Mouse (Mus musculus) hindbrain, embryonic 14.5 days (tissue): ENCODE results near the gene Tecta. TPM values are rescaled to one million over a fixed set of nuclear protein-coding genes. Genes with fewer than 3 reads are reported as not detected.

Experiments used
- ATAC-seq: fragments of 200-750 bp; cut with Nextera tagmentation; 2 replicates; pipeline ENCODE4 v1.8.0; 2017; ENCODE audit warnings: moderate number of reproducible peaks, mild to moderate bottlenecking, moderate TSS enrichment, moderate library complexity; ENCODE audit not compliant: low FRiP score
- DNase-seq: peaks from one replicate; pipeline ENCODE4 v3.0.0-alpha.2; 2015; ENCODE audit warnings: low spot score
- H3K27ac ChIP-seq: fragments of 300-500 bp; sonication (generic); 2 replicates; pipeline ENCODE4 v1.5.1; 2014; ENCODE audit warnings: mild to moderate bottlenecking, moderate library complexity
- H3K27me3 ChIP-seq: fragments of 300-500 bp; sonication (generic); 2 replicates; pipeline ENCODE4 v1.6.1; 2014; ENCODE audit warnings: mild to moderate bottlenecking, low read length, mixed read lengths; ENCODE audit not compliant: control insufficient read depth, insufficient read depth
- H3K36me3 ChIP-seq: fragments of 300-500 bp; sonication (generic); replicated peaks from 2 replicates; pipeline ENCODE4 v1.6.1; 2014; ENCODE audit not compliant: control insufficient read depth, insufficient read depth
- H3K4me1 ChIP-seq: fragments of 300-500 bp; sonication (generic); replicated peaks from 2 replicates; pipeline ENCODE4 v1.6.1; 2014; ENCODE audit warnings: antibody characterized with exemption, low read length, mixed read lengths; ENCODE audit not compliant: control insufficient read depth, insufficient read depth
- H3K4me2 ChIP-seq: fragments of 300-500 bp; sonication (generic); replicated peaks from 2 replicates; pipeline ENCODE4 v1.6.1; 2014; ENCODE audit warnings: mild to moderate bottlenecking, moderate library complexity
- H3K4me3 ChIP-seq: fragments of 300-500 bp; sonication (generic); replicated peaks from 2 replicates; pipeline ENCODE4 v1.5.1; 2014; ENCODE audit warnings: mild to moderate bottlenecking, low read length
- H3K9ac ChIP-seq: fragments of 300-500 bp; sonication (generic); 2 replicates; pipeline ENCODE4 v1.6.1; 2014
- H3K9me3 ChIP-seq: fragments of 300-500 bp; sonication (generic); 2 replicates; pipeline ENCODE4 v1.6.1; 2016; ENCODE audit warnings: low read length; ENCODE audit not compliant: control insufficient read depth
- WGBS: fragments of 180-500 bp; shearing (Covaris S2); extraction: QIAGEN DNeasy Blood & Tissue Kit; methylation state at CpG from one replicate; pipeline ENCODE4 v1.1.7; 2014; 5-methylcytosine and 5-hydroxymethylcytosine counted together
- microRNA-seq: library from miRNA; unstranded; fragments of <30 nt; microRNA quantifications from one replicate; pipeline ENCODE4, GENCODE M21; 2016
- polyA plus RNA-seq: library from polyadenylated mRNA; unstranded; fragments of >200 nt; fragmentation: Nextera tagmentation; extraction: Ambion mirVana; gene quantifications from 2 replicates; pipeline ENCODE4 v1.2.1, GENCODE M21; 2014

The Tecta gene
- polyA plus RNA-seq, 1 experiment from 2014 or later, result 0.72 TPM

- Histone ChIP-seq H3K36me3 (no peaks in the 10 kb centered on the region), H3K4me3 (no peak overlapping the region), H3K27ac (no peak overlapping the region), H3K4me1 (0 out of 2 replicates have a peak, but pooled peaks cover 4% of the 10 kb centered on the region), H3K9ac (no peak overlapping the region), H3K9me3 (no peaks in the 10 kb centered on the region), H3K4me2 (no peak overlapping the region), H3K27me3 (no peaks in the 10 kb centered on the region)
- DNase-seq (no peak), ATAC-seq (no peak)
- 85% methylated on average over 3 of the region's 3 CpGs for WGBS
These were observed 106.1 kb downstream of the Tecta start for GRCm38 (mm10) chr9:42293596-42293995.

GRCm38 (mm10) chr9:42293051-42293450 is 106.7 kb downstream of the Tecta start:
- DNase-seq, result peak; percentile 30
- Histone ChIP-seq H3K27ac (peak overlapping the region; percentile 51; the same call in 1 of the 2 replicates), H3K9me3 (no peaks in the 10 kb centered on the region), H3K36me3 (no peaks in the 10 kb centered on the region), H3K4me2 (no peak overlapping the region), H3K4me1 (0 out of 2 replicates have a peak, but pooled peaks cover 4% of the 10 kb centered on the region), H3K9ac (0 out of 2 replicates have a peak overlapping the region, but pooled peaks have one; percentile 4), H3K4me3 (no peak overlapping the region), H3K27me3 (no peaks in the 10 kb centered on the region)
- WGBS, result 25% methylated on average over 7 of the region's 7 CpGs
- ATAC-seq, result peak; percentile 57; the same call in 1 of the 2 replicates

GRCm38 (mm10) chr9:42279676-42280075 is 120.1 kb downstream of the Tecta start:
- Histone ChIP-seq H3K27me3 (no peaks in the 10 kb centered on the region), H3K4me2 (no peak overlapping the region), H3K4me1 (no peaks in the 10 kb centered on the region), H3K9ac (no peak overlapping the region), H3K27ac (no peak overlapping the region), H3K36me3 (no peaks in the 10 kb centered on the region), H3K4me3 (no peak overlapping the region), H3K9me3 (no peaks in the 10 kb centered on the region)
- ATAC-seq, result no peak
- 81% methylated on average over 4 of the region's 4 CpGs for WGBS
- no peak for DNase-seq

Small RNAs within 50 kb of the gene (microRNA-seq; reads per million reads assigned to microRNA genes)
- gene Gm44311, result not detected

Other genes with a start within 250 kb of the Tecta start
- 88.1 and 89.3 TPM in 2 replicates for gene Sc5d, start 135.7 kb downstream of the Tecta start, polyA plus RNA-seq
- gene Tbcel, start 107.9 kb upstream of the Tecta start, polyA plus RNA-seq, result 5.9 and 6.1 TPM in 2 replicates